Mouse (Mus musculus) lung, embryonic 14.5 days (tissue): ENCODE data around the gene Zfp426. TPM values are rescaled to one million over a fixed set of nuclear protein-coding genes. Genes with fewer than 3 reads are reported as not detected.

Experiments used
- ATAC-seq: fragments of 200-750 bp; cut with Nextera tagmentation; 2 replicates; pipeline ENCODE4 v1.8.0; 2017; ENCODE audit warnings: mild to moderate bottlenecking, moderate TSS enrichment, moderate library complexity; ENCODE audit not compliant: insufficient read depth
- DNase-seq: peaks from one replicate; pipeline ENCODE4 v3.0.0-alpha.2; 2015
- H3K27ac ChIP-seq: fragments of 300-500 bp; sonication (generic); 2 replicates; pipeline ENCODE4 v1.5.1; 2014; ENCODE audit warnings: low read depth, mild to moderate bottlenecking, moderate library complexity
- H3K27me3 ChIP-seq: fragments of 300-500 bp; sonication (generic); 2 replicates; pipeline ENCODE4 v1.6.1; 2014; ENCODE audit warnings: low read length, control low read depth; ENCODE audit not compliant: insufficient read depth
- H3K36me3 ChIP-seq: fragments of 300-500 bp; sonication (generic); 2 replicates; pipeline ENCODE4 v1.6.1; 2014; ENCODE audit warnings: control low read depth; ENCODE audit not compliant: insufficient read depth
- H3K4me1 ChIP-seq: fragments of 300-500 bp; sonication (generic); 2 replicates; pipeline ENCODE4 v1.6.1; 2014; ENCODE audit warnings: antibody characterized with exemption, control low read depth; ENCODE audit not compliant: insufficient read depth
- H3K4me2 ChIP-seq: fragments of 300-500 bp; sonication (generic); 2 replicates; pipeline ENCODE4 v1.6.1; 2014; ENCODE audit warnings: mild to moderate bottlenecking
- H3K4me3 ChIP-seq: fragments of 300-500 bp; sonication (generic); 2 replicates; pipeline ENCODE4 v1.5.1; 2014; ENCODE audit warnings: low read depth, low read length
- H3K9ac ChIP-seq: fragments of 300-500 bp; sonication (generic); 2 replicates; pipeline ENCODE4 v1.6.1; 2014
- H3K9me3 ChIP-seq: fragments of 300-500 bp; sonication (generic); 2 replicates; pipeline ENCODE4 v1.6.1; 2016; ENCODE audit warnings: low read depth, low read length, control low read depth
- CTCF ChIP-seq: IDR thresholded peaks from 2 replicates; pipeline ENCODE4 v1.5.1; 2016; ENCODE audit warnings: antibody characterized with exemption, low read depth
- WGBS: fragments of 180-500 bp; shearing (Covaris S2); extraction: QIAGEN DNeasy Blood & Tissue Kit; methylation state at CpG from one replicate; pipeline ENCODE4 v1.1.7; 2014; 5-methylcytosine and 5-hydroxymethylcytosine counted together
- polyA plus RNA-seq: library from polyadenylated mRNA; unstranded; fragments of >200 nt; fragmentation: Nextera tagmentation; extraction: Ambion mirVana; gene quantifications from 2 replicates; pipeline ENCODE4 v1.2.1, GENCODE M21; 2014

Zfp426 gene
- 23.6 and 26.6 TPM in 2 replicates for polyA plus RNA-seq

- peak; percentile 97 for ATAC-seq
- Histone ChIP-seq H3K9ac (peak within 1 kb of the TSS; percentile 93), H3K4me2 (peak within 1 kb of the TSS; percentile 86), H3K27me3 (no peaks in the 10 kb centered on the region), H3K36me3 (peaks cover 25% of the 10 kb centered on the region), H3K4me1 (peaks cover 2% of the 10 kb centered on the region; the same call in 1 of the 2 replicates), H3K9me3 (no peaks in the 10 kb centered on the region), H3K27ac (peak within 1 kb of the TSS; percentile 98), H3K4me3 (peak within 1 kb of the TSS; percentile 85)
- under 1% methylated on average over 40 of the region's 40 CpGs for WGBS
- TF ChIP-seq CTCF, result no peak
- DNase-seq, result peak; percentile 97
Measured at GRCm38 (mm10) chr9:20492527-20493233, at the start of gene Zfp426. Gene Zfp426 (minus strand): TSS chr9:20492746.

- WGBS, result 87% methylated on average over 2 of the region's 2 CpGs
- 0 out of 2 replicates have a peak, but pooled peaks cover 3% of the 10 kb centered on the region for H3K27me3 ChIP-seq
- DNase-seq (no peak), ATAC-seq (no peak)
- H3K9me3 ChIP-seq, result no peaks in the 10 kb centered on the region
- H3K4me3 ChIP-seq, result no peak overlapping the region
- no peak overlapping the region for H3K27ac ChIP-seq
- H3K36me3 ChIP-seq, result no peaks in the 10 kb centered on the region
- no peaks in the 10 kb centered on the region for H3K4me1 ChIP-seq
- no peak overlapping the region for H3K4me2 ChIP-seq
- H3K9ac ChIP-seq, result no peak overlapping the region
- no peak for TF ChIP-seq CTCF
Measured at GRCm38 (mm10) chr9:20536598-20536997, 44.1 kb upstream of the Zfp426 start.

- Histone ChIP-seq H3K27me3 (0 out of 2 replicates have a peak, but pooled peaks cover 3% of the 10 kb centered on the region), H3K27ac (no peak overlapping the region), H3K4me3 (no peak overlapping the region), H3K9ac (no peak overlapping the region), H3K4me1 (no peaks in the 10 kb centered on the region), H3K9me3 (no peaks in the 10 kb centered on the region), H3K4me2 (no peak overlapping the region), H3K36me3 (no peaks in the 10 kb centered on the region)
- TF ChIP-seq CTCF, result no peak
- DNase-seq (no peak), ATAC-seq (no peak)
- 72% methylated on average over 8 of the region's 8 CpGs for WGBS
Measured at GRCm38 (mm10) chr9:20534326-20534926, 41.9 kb upstream of the Zfp426 start.

GRCm38 (mm10) chr9:20521306-20521957 lies 28.9 kb upstream of the Zfp426 start, which contains the start of gene Zfp266:
Gene Zfp266 (minus strand): TSS chr9:20521417.
- Histone ChIP-seq H3K4me2 (peak within 1 kb of the TSS; percentile 67), H3K9me3 (no peaks in the 10 kb centered on the region), H3K9ac (peak within 1 kb of the TSS; percentile 93), H3K36me3 (peaks cover 21% of the 10 kb centered on the region), H3K4me3 (peak within 1 kb of the TSS; percentile 83), H3K27me3 (no peaks in the 10 kb centered on the region), H3K27ac (peak within 1 kb of the TSS; percentile 99), H3K4me1 (0 out of 2 replicates have a peak, but pooled peaks cover 14% of the 10 kb centered on the region)
- WGBS, result under 1% methylated on average over 46 of the region's 46 CpGs
- TF ChIP-seq CTCF, result no peak
- ATAC-seq (peak; percentile 92), DNase-seq (peak; percentile 96)

- H3K9me3 ChIP-seq, result no peaks in the 10 kb centered on the region
- H3K36me3 ChIP-seq, result peaks cover 28% of the 10 kb centered on the region
- peak overlapping the region; percentile 99 for H3K27ac ChIP-seq
- 0 out of 2 replicates have a peak, but pooled peaks cover 14% of the 10 kb centered on the region for H3K4me1 ChIP-seq
- WGBS, result under 1% methylated on average over 17 of the region's 17 CpGs
- DNase-seq (peak; percentile 51), ATAC-seq (0 out of 2 replicates have a peak, but pooled peaks have one; percentile 20)
- TF ChIP-seq CTCF, result no peak
- no peaks in the 10 kb centered on the region for H3K27me3 ChIP-seq
- peak overlapping the region; percentile 83 for H3K4me3 ChIP-seq
- H3K4me2 ChIP-seq, result peak overlapping the region; percentile 67
- peak overlapping the region; percentile 93 for H3K9ac ChIP-seq
Measured at GRCm38 (mm10) chr9:20520531-20521210, 28.1 kb upstream of the Zfp426 start.

- WGBS, result 10% methylated on average over 4 of the region's 4 CpGs
- ATAC-seq, result no peak
- peak overlapping the region; percentile 52 for H3K9ac ChIP-seq
Measured at GRCm38 (mm10) chr9:20519949-20520348, 27.4 kb upstream of the Zfp426 start.

More at GRCm38 (mm10) chr9:20519949-20520348, 27.4 kb upstream of the Zfp426 start:
- Histone ChIP-seq H3K4me3 (peak overlapping the region; percentile 83), H3K27me3 (no peaks in the 10 kb centered on the region), H3K36me3 (peaks cover 35% of the 10 kb centered on the region), H3K9me3 (no peaks in the 10 kb centered on the region), H3K4me1 (peaks cover 15% of the 10 kb centered on the region; the same call in 1 of the 2 replicates), H3K27ac (no peak overlapping the region), H3K4me2 (peak overlapping the region; percentile 90)
- TF ChIP-seq CTCF, result no peak
- peak; percentile 43 for DNase-seq
